Mouse (Mus musculus): Measurements from ENCODE around the gene Mrpl11. TPM values are rescaled to one million over a fixed set of nuclear protein-coding genes. Genes with fewer than 3 reads are reported as not detected.
A peak's percentile ranks its signal among the peaks of the same experiment; 100 is the strongest.

The Mrpl11 gene
- 25.8 and 27.3 TPM in 2 replicates for polyA plus RNA-seq (2012; rRNA removed)

DNA sequence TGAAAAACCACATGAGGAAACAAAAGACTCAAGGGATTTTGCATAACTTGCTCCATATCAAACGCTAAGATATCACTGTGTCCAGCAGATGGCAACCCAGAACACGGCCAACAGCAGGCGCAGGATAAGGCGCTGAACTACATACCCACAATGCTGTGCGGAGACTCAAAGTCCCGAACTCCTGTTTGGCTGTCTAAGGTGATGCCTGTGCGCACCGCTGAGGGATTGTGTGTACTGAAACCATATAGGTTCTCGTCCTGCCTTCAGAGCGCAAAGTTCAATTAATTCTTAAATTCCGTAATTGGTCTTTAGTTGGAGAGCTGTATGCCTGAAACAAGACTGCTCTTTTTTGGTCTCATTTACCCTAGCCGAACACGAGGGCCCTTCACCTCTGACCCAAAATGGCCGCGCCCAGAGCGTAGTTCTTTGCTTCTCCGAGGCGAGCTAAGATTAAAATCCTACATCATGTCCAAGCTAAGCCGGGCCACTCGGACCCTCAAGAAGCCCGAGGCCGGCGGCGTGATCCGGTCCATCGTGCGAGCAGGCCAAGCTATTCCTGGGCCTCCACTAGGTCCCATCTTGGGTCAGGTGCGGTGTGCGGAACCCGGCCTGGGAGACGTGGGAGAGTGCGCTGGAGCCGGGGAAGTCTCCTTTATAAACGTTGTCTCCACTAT lies at the start of gene Mrpl11:
TSS of gene Mrpl11 (plus strand) at position 220 of the 674 bp plus-strand sequence.
- under 1% methylated on average over 34 of the region's 34 CpGs for WGBS
- no peaks in the 10 kb centered on the region for H3K36me3 ChIP-seq (ENCODE audit: control insufficient read depth, insufficient read depth, low read length)
- 0 out of 2 replicates have a peak, but pooled peaks cover 3% of the 10 kb centered on the region for H3K4me1 ChIP-seq (replicated peaks; ENCODE audit: control insufficient read depth, insufficient read depth, low read length)
- no peaks in the 10 kb centered on the region for H3K27me3 ChIP-seq (ENCODE audit: control insufficient read depth, insufficient read depth, low read length)
- TF ChIP-seq POLR2A (IDR thresholded peaks at IDR 0.05; ENCODE audit: control insufficient read depth, extremely low read depth, insufficient read depth, low read length, poor library complexity): peak; percentile 24; the same call in 1 of the 2 replicates
- TF ChIP-seq CTCF (IDR thresholded peaks at IDR 0.05; ENCODE audit: borderline replicate concordance, control insufficient read depth, extremely low read depth, insufficient read depth, low read length, poor library complexity): peak; percentile 38; the same call in 1 of the 2 replicates
- DNase-seq: peak; percentile 89
- H3K27ac ChIP-seq (ENCODE audit: control insufficient read depth, insufficient read depth, low read length): no peak within 1 kb of the TSS
- H3K4me3 ChIP-seq (ENCODE audit: control insufficient read depth, insufficient read depth, low read length): peak within 1 kb of the TSS; percentile 69

GRCm38 (mm10) chr19:4915924-4916603 lies 45.9 kb upstream of the Mrpl11 start:
- Histone ChIP-seq H3K27ac (ENCODE audit: control insufficient read depth, insufficient read depth, low read length) (no peak overlapping the region), H3K27me3 (ENCODE audit: control insufficient read depth, insufficient read depth, low read length) (no peaks in the 10 kb centered on the region), H3K36me3 (ENCODE audit: control insufficient read depth, insufficient read depth, low read length) (peaks cover 83% of the 10 kb centered on the region), H3K4me1 (replicated peaks; ENCODE audit: control insufficient read depth, insufficient read depth, low read length) (no peaks in the 10 kb centered on the region), H3K4me3 (ENCODE audit: control insufficient read depth, insufficient read depth, low read length) (no peak overlapping the region)
- no peak for DNase-seq
- 97% methylated on average over 15 of the region's 15 CpGs for WGBS
- TF ChIP-seq CTCF (IDR thresholded peaks at IDR 0.05; ENCODE audit: borderline replicate concordance, control insufficient read depth, extremely low read depth, insufficient read depth, low read length, poor library complexity): no peak
- no peak for TF ChIP-seq POLR2A (IDR thresholded peaks at IDR 0.05; ENCODE audit: control insufficient read depth, extremely low read depth, insufficient read depth, low read length, poor library complexity)

DNA sequence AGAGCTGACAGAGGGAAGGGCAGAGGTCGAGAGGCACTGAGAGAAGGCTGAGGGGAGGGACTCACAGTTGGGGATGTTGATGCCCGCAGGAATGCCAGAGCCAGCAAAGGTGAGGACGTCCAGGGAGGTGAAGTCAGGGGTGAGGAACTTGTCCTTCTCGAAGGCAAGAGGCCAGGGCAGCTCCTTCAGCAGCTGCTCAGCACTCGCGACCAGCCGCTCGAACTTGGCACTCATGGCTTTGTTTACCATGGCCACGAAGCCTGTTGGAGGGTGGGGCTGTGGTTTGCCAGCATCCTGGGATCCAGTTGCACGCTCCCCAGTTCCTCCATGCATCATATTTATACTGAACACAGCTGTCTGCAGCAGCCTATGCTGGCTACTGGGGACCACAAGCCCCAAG lies 45.1 kb upstream of the Mrpl11 start:
- TF ChIP-seq POLR2A (IDR thresholded peaks at IDR 0.05; ENCODE audit: control insufficient read depth, extremely low read depth, insufficient read depth, low read length, poor library complexity): no peak
- TF ChIP-seq CTCF (IDR thresholded peaks at IDR 0.05; ENCODE audit: borderline replicate concordance, control insufficient read depth, extremely low read depth, insufficient read depth, low read length, poor library complexity): no peak
- no peak overlapping the region for H3K27ac ChIP-seq (ENCODE audit: control insufficient read depth, insufficient read depth, low read length)
- H3K4me1 ChIP-seq (replicated peaks; ENCODE audit: control insufficient read depth, insufficient read depth, low read length): no peaks in the 10 kb centered on the region
- H3K36me3 ChIP-seq (ENCODE audit: control insufficient read depth, insufficient read depth, low read length): peaks cover 86% of the 10 kb centered on the region
- no peak for DNase-seq
- H3K4me3 ChIP-seq (ENCODE audit: control insufficient read depth, insufficient read depth, low read length): no peak overlapping the region
- 79% methylated on average over 10 of the region's 10 CpGs for WGBS
- H3K27me3 ChIP-seq (ENCODE audit: control insufficient read depth, insufficient read depth, low read length): no peaks in the 10 kb centered on the region

- peaks cover 86% of the 10 kb centered on the region for H3K36me3 ChIP-seq (ENCODE audit: control insufficient read depth, insufficient read depth, low read length)
- TF ChIP-seq CTCF (IDR thresholded peaks at IDR 0.05; ENCODE audit: borderline replicate concordance, control insufficient read depth, extremely low read depth, insufficient read depth, low read length, poor library complexity): no peak
- no peak for TF ChIP-seq POLR2A (IDR thresholded peaks at IDR 0.05; ENCODE audit: control insufficient read depth, extremely low read depth, insufficient read depth, low read length, poor library complexity)
- no peak overlapping the region for H3K4me3 ChIP-seq (ENCODE audit: control insufficient read depth, insufficient read depth, low read length)
- 94% methylated on average over 6 of the region's 6 CpGs for WGBS
- no peaks in the 10 kb centered on the region for H3K4me1 ChIP-seq (replicated peaks; ENCODE audit: control insufficient read depth, insufficient read depth, low read length)
- no peak overlapping the region for H3K27ac ChIP-seq (ENCODE audit: control insufficient read depth, insufficient read depth, low read length)
- no peak for DNase-seq
- H3K27me3 ChIP-seq (ENCODE audit: control insufficient read depth, insufficient read depth, low read length): no peaks in the 10 kb centered on the region
Observed at GRCm38 (mm10) chr19:4919652-4920051, 42.3 kb upstream of the Mrpl11 start.

- no peak for DNase-seq
- no peak for TF ChIP-seq CTCF (IDR thresholded peaks at IDR 0.05; ENCODE audit: borderline replicate concordance, control insufficient read depth, extremely low read depth, insufficient read depth, low read length, poor library complexity)
- no peak for TF ChIP-seq POLR2A (IDR thresholded peaks at IDR 0.05; ENCODE audit: control insufficient read depth, extremely low read depth, insufficient read depth, low read length, poor library complexity)
- H3K27me3 ChIP-seq (ENCODE audit: control insufficient read depth, insufficient read depth, low read length): no peaks in the 10 kb centered on the region
- H3K4me3 ChIP-seq (ENCODE audit: control insufficient read depth, insufficient read depth, low read length): no peak overlapping the region
- 98% methylated on average over 11 of the region's 11 CpGs for WGBS
- H3K27ac ChIP-seq (ENCODE audit: control insufficient read depth, insufficient read depth, low read length): no peak overlapping the region
- H3K36me3 ChIP-seq (ENCODE audit: control insufficient read depth, insufficient read depth, low read length): peaks cover 40% of the 10 kb centered on the region
- peaks cover 12% of the 10 kb centered on the region for H3K4me1 ChIP-seq (replicated peaks; ENCODE audit: control insufficient read depth, insufficient read depth, low read length)
Observed at GRCm38 (mm10) chr19:4925121-4925860, 36.7 kb upstream of the Mrpl11 start.

DNA sequence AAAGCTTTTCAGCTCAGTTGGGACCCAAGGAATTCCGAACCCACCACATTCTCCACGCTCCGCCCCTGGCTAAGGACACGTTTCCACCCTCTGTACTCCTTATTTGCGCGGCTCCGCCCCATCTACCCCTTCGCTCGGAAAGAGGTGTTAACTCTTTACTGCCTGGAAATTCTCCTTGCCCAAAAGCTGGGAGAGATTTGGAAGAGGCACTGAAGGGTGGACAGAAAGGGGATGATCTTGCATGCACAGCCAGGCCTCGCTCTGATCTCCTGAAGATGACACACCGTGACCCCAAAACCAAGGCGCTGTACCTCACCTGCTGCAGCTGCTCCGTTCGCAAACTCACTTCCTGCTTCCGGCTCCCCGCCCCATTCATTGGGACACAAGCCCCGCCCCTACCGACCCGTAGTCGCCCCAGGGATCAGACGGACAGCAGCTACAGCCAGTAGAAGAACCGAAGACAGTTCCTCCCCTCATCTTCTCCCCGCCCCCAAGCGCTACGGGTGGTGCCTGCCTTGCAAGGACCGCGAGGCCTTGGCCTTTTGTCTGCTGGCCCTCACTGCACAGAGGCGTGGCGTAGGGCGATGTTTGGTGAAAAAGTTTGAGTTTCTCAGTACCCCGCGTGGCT lies 33.9 kb upstream of the Mrpl11 start, which contains the start of gene Dpp3:
TSS of gene Dpp3 (minus strand) at position 384 of the 628 bp plus-strand sequence.
- Histone ChIP-seq H3K4me1 (replicated peaks; ENCODE audit: control insufficient read depth, insufficient read depth, low read length) (peaks cover 12% of the 10 kb centered on the region), H3K36me3 (ENCODE audit: control insufficient read depth, insufficient read depth, low read length) (peaks cover 14% of the 10 kb centered on the region), H3K27me3 (ENCODE audit: control insufficient read depth, insufficient read depth, low read length) (no peaks in the 10 kb centered on the region), H3K4me3 (ENCODE audit: control insufficient read depth, insufficient read depth, low read length) (peak within 1 kb of the TSS; percentile 80), H3K27ac (ENCODE audit: control insufficient read depth, insufficient read depth, low read length) (peak within 1 kb of the TSS; percentile 14; the same call in 1 of the 2 replicates)
- TF ChIP-seq POLR2A (IDR thresholded peaks at IDR 0.05; ENCODE audit: control insufficient read depth, extremely low read depth, insufficient read depth, low read length, poor library complexity) (peak; percentile 85), CTCF (IDR thresholded peaks at IDR 0.05; ENCODE audit: borderline replicate concordance, control insufficient read depth, extremely low read depth, insufficient read depth, low read length, poor library complexity) (peak; percentile 59; the same call in 1 of the 2 replicates)
- peak; percentile 100 for DNase-seq
- under 1% methylated on average over 32 of the region's 32 CpGs for WGBS

All from thymus, adult 2 months (tissue).